Mouse (Mus musculus) myocyte (in vitro differentiated cells): Measurements from ENCODE around the gene Zbtb34. TPM values are rescaled to one million over a fixed set of nuclear protein-coding genes. Genes with fewer than 3 reads are reported as not detected.

Experiments used
- H3K27me3 ChIP-seq: one replicate; pipeline ENCODE4 v1.6.1; 2011; ENCODE audit not compliant: control insufficient read depth, insufficient read depth, insufficient read length
- H3K36me3 ChIP-seq: one replicate; pipeline ENCODE4 v1.6.1; 2011; ENCODE audit not compliant: control insufficient read depth, insufficient read depth
- H3K4me2 ChIP-seq: one replicate; pipeline ENCODE4 v1.6.1; 2011; ENCODE audit warnings: low read depth, control low read depth
- H3K4me3 ChIP-seq: one replicate; pipeline ENCODE4 v1.5.1; 2011; ENCODE audit warnings: mild to moderate bottlenecking, control low read depth, moderate library complexity
- H3K79me2 ChIP-seq: one replicate; pipeline ENCODE4 v1.6.1; 2011; ENCODE audit not compliant: control insufficient read depth, insufficient read depth
- H3ac ChIP-seq: one replicate; pipeline ENCODE4 v1.6.1; 2011; ENCODE audit not compliant: control insufficient read depth, insufficient read length
- CEBPB ChIP-seq: IDR thresholded peaks from 2 replicates; pipeline ENCODE4 v1.6.1; 2011; ENCODE audit warnings: mild to moderate bottlenecking, moderate library complexity; ENCODE audit not compliant: poor library complexity, insufficient read depth, severe bottlenecking
- E2F4 ChIP-seq: IDR thresholded peaks from one replicate; pipeline ENCODE4 v1.6.1; 2011; ENCODE audit warnings: mild to moderate bottlenecking, control low read depth, moderate library complexity; ENCODE audit not compliant: insufficient read depth
- MAX ChIP-seq: IDR thresholded peaks from one replicate; pipeline ENCODE4 v1.6.1; 2011; ENCODE audit warnings: low read depth, mild to moderate bottlenecking, control low read depth
- MYOD1 ChIP-seq, 3 experiments: IDR thresholded peaks; one replicate each; pipeline ENCODE4 v1.6.1; 2011; ENCODE audit warnings: control low read depth in 2 of 3, low read depth in 2 of 3, mild to moderate bottlenecking in 2 of 3, moderate library complexity in 1 of 3; ENCODE audit not compliant: insufficient read length in 2 of 3, control insufficient read depth in 1 of 3
- MYOG ChIP-seq, 3 experiments: IDR thresholded peaks; one replicate each; pipeline ENCODE4 v1.6.1; 2011; ENCODE audit warnings: control low read depth in 2 of 3, low read depth in 2 of 3, mild to moderate bottlenecking in 2 of 3; ENCODE audit not compliant: insufficient read length in 2 of 3, control insufficient read depth in 1 of 3, insufficient read depth in 1 of 3
- POLR2A ChIP-seq: IDR thresholded peaks from one replicate; pipeline ENCODE4 v1.6.1; 2011; ENCODE audit warnings: low read depth, mild to moderate bottlenecking, control low read depth, moderate library complexity; ENCODE audit not compliant: insufficient read length
- POLR2AphosphoS2 ChIP-seq: IDR thresholded peaks from one replicate; pipeline ENCODE4 v1.6.1; 2011; ENCODE audit warnings: low read depth, control low read depth; ENCODE audit not compliant: insufficient read length
- REST ChIP-seq: IDR thresholded peaks from one replicate; pipeline ENCODE4 v1.6.1; 2011; ENCODE audit warnings: mild to moderate bottlenecking, control low read depth, moderate library complexity; ENCODE audit not compliant: insufficient read depth, insufficient read length
- SRF ChIP-seq: IDR thresholded peaks from one replicate; pipeline ENCODE4 v1.6.1; 2011; ENCODE audit warnings: low read depth; ENCODE audit not compliant: control insufficient read depth, insufficient read length
- TCF12 ChIP-seq: IDR thresholded peaks from one replicate; pipeline ENCODE4 v1.6.1; 2011; ENCODE audit warnings: mild to moderate bottlenecking, control low read depth; ENCODE audit not compliant: poor library complexity, insufficient read depth, severe bottlenecking
- TCF3 ChIP-seq: IDR thresholded peaks from one replicate; pipeline ENCODE4 v1.6.1; 2011; ENCODE audit warnings: low read depth, control low read depth; ENCODE audit not compliant: insufficient read length
- USF1 ChIP-seq: IDR thresholded peaks from one replicate; pipeline ENCODE4 v1.6.1; 2011; ENCODE audit warnings: low read depth, mild to moderate bottlenecking, control low read depth, moderate library complexity
- polyA plus RNA-seq: library from polyadenylated mRNA; unstranded; fragments of >200 nt; fragmentation: generic; extraction: Trizol; gene quantifications from one replicate; pipeline ENCODE4 v1.2.1, GENCODE M21; 2012; ENCODE audit warnings: missing spikeins

Gene Zbtb34
- polyA plus RNA-seq, 1 experiment, result 3.1 TPM

DNA sequence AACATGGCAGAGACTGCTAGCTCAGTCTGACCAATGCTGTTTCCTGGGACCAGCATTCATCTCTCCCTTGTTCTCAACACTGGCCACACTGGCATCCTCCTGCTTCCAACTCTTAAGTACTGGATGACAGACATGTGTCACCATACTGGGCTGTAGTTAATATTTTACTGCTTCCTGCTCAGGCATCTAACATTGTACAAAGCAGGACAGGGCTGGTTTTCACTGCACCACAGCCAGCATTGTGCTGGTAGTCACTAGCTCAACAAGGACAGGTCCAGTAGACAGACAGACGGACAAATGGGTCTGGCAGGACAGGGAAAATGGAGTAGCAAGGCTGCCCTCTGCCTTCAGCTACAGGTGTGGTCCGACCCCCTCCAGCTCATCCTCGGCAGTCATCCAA is 70.6 kb downstream of the Zbtb34 start:
- H3K79me2 ChIP-seq, result no peaks in the 10 kb centered on the region
- no peak overlapping the region for H3ac ChIP-seq
- no peak overlapping the region for H3K4me2 ChIP-seq
- no peaks in the 10 kb centered on the region for H3K27me3 ChIP-seq
- no peak overlapping the region for H3K4me3 ChIP-seq
- TF ChIP-seq MYOD1 (IDR thresholded peaks at IDR 0.05; ENCODE audit: control insufficient read depth in 1 of 3, insufficient read length in 2 of 3, low read depth in 2 of 3) (no peak), E2F4 (no peak), REST (no peak), POLR2A (no peak), MYOG (IDR thresholded peaks at IDR 0.05; ENCODE audit: control insufficient read depth in 1 of 3, insufficient read depth in 1 of 3, insufficient read length in 2 of 3, low read depth in 2 of 3) (no peak), MAX (no peak), TCF3 (no peak), SRF (no peak)
- no peaks in the 10 kb centered on the region for H3K36me3 ChIP-seq

DNA sequence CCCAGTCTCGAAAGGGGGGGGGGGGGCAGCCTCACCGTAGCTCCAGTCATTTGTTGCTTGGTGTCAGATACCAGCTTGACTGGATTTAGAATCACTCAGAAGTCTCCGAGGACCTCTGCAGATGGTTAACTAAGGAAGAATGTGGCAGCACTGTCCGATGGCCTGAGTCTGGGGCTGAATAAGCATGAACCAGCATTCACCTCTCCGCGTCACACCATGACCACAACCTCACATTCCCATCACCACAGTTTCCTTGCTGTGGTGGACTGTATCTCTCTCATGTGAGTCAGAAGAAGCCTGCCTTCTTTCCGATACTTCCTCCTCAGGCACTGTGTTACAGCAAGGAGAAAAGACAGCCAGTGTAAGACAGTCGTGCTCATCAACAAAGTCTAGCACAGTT is 71.9 kb downstream of the Zbtb34 start:
- TF ChIP-seq USF1 (no peak), MAX (no peak), REST (no peak), CEBPB (no peak), POLR2A (no peak), E2F4 (no peak), TCF12 (no peak), SRF (no peak), POLR2AphosphoS2 (no peak), TCF3 (no peak), MYOG (IDR thresholded peaks at IDR 0.05; ENCODE audit: control insufficient read depth in 1 of 3, insufficient read depth in 1 of 3, insufficient read length in 2 of 3, low read depth in 2 of 3) (no peak), MYOD1 (IDR thresholded peaks at IDR 0.05; ENCODE audit: control insufficient read depth in 1 of 3, insufficient read length in 2 of 3, low read depth in 2 of 3) (no peak)
- Histone ChIP-seq H3K4me3 (no peak overlapping the region), H3K36me3 (no peaks in the 10 kb centered on the region), H3K27me3 (no peaks in the 10 kb centered on the region), H3ac (no peak overlapping the region), H3K4me2 (peak overlapping the region; percentile 3), H3K79me2 (no peaks in the 10 kb centered on the region)

DNA sequence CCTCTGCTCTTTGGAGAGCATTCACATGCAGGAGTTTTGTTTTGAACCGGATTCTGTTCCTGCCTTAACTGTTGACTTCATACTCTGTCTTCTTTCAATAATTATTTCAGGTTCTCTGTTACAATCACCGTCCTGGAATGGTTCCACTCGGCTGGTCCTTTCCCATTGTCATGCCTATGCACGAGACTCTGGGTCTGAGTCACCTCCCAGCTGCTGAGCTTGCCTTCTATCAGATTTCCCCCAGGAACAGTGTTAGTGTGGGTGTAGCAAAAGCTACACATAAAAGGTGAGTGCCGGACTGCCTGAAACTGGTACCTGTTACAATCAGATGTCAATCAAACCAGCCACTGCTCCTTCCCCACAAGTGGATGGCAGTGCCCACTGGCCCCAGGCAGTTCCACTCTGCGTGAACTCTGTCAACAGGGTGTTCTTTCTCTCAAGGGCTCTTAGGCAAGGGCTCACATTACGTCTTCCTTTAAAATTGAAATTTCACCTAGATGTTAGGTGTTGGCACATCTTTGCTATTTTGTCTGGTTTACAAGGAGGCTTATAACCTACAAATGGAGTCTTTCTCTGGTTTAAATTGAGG is 73.8 kb downstream of the Zbtb34 start:
- Histone ChIP-seq H3K4me2 (no peak overlapping the region), H3K36me3 (no peaks in the 10 kb centered on the region), H3K4me3 (no peak overlapping the region), H3K27me3 (no peaks in the 10 kb centered on the region), H3ac (no peak overlapping the region), H3K79me2 (no peaks in the 10 kb centered on the region)
- TF ChIP-seq MYOD1 (IDR thresholded peaks at IDR 0.05; ENCODE audit: control insufficient read depth in 1 of 3, insufficient read length in 2 of 3, low read depth in 2 of 3), result peak in 2 of 3 experiments; percentile 20 to 48
- no peak for TF ChIP-seq TCF12
- no peak for TF ChIP-seq MYOG (IDR thresholded peaks at IDR 0.05; ENCODE audit: control insufficient read depth in 1 of 3, insufficient read depth in 1 of 3, insufficient read length in 2 of 3, low read depth in 2 of 3)
- no peak for TF ChIP-seq TCF3
- TF ChIP-seq MAX, result no peak

Other genes with a start within 250 kb of the Zbtb34 start
- gene Angptl2, start 215.3 kb downstream of the Zbtb34 start, polyA plus RNA-seq, result 130 TPM
- gene Ralgps1, start 59.8 kb downstream of the Zbtb34 start, polyA plus RNA-seq, result 1.3 TPM
- 10.5 TPM for gene Zbtb43, start 37.2 kb upstream of the Zbtb34 start, polyA plus RNA-seq
- gene Lmx1b, start 209.2 kb upstream of the Zbtb34 start, polyA plus RNA-seq, result not detected